Mouse (Mus musculus): Measurements from ENCODE around the gene Spef1.

DNA sequence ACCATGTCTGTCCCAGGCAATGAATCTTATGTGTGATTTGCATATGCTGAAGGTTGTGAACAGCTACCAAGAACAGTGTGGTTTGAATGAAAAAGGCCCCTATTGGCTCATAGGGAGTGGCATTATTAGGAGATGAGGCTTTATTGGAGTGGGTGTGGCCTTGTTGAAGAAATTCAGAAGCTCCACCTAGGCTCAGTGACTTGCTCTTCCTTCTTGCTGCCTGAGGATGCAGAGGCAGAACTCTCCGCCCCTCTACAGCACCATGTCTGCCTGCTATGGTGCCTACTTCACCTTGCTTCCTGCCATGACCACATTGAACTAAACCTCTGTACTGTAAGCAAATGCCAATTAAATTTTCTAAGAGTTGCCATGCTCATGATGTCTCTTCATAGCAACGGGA, 45.5 kb upstream of the Spef1 start:
- no peak for TF ChIP-seq EP300 (optimal IDR thresholded peaks at IDR 0.05)
- no peak for TF ChIP-seq CTCF (IDR thresholded peaks at IDR 0.05; ENCODE audit: low read depth)

Data from stomach, postnatal 0 days (tissue).